Mouse (Mus musculus) cerebellum, postnatal 25 days (tissue): Measurements from ENCODE around the gene Taok3.
"Not testable (repeated sequence)": the region's sequence is repeated elsewhere in the genome, so short reads cannot be mapped to it uniquely, and the experiment has no call there.

Experiments
- DNase-seq, 2 experiments: peaks; one replicate each; pipeline ENCODE4 v3.0.0; 2021; ENCODE audit warnings: mixed read lengths in 2 of 2

Taok3 gene

DNA sequence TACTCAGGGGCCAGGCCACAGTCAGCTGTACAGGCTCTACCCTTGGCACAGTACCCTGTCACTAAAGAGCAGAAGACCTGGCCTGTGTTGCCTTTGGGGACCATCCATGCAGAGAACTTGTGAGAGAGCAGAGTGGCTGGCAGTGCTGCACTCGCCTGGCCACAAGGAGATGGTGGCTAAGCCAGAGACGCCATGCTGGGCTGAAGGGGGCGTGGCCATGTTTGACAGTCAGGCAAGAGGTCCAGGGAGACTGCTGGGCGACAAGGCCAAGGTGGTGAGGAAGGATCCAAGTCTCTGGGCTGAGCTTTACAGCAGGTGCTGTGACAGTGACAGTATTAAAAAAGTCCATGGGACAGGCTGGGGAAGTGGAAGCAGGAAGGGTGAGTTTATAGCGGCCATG lies 148.8 kb downstream of the Taok3 start:
- peak; percentile 51 to 71 for DNase-seq

DNA sequence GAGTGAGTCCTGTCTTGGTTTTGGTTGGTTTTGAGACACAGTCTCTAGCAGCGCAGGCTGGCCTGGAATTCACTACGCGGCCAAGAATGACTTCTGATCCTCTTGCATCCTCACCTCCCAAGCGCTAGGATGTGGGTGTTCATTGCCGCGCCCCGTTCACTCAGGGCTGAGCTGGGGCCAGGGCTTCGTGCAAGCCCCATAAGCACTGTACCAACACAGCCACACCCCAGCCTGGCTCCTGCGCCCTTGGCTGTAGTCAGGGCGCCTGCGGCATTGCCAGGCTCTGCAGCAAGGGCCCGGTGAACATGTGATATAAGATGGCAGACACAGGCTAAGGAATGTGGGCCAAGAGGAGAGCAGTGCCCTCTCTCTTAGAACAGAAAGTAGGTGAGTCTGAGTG lies 149.5 kb downstream of the Taok3 start:
- peak in 1 of 2 experiments; percentile 39 for DNase-seq

- peak; percentile 48 to 62 for DNase-seq
Measured at GRCm38 (mm10) chr5:117271945-117272344, 152.0 kb downstream of the Taok3 start.

DNA sequence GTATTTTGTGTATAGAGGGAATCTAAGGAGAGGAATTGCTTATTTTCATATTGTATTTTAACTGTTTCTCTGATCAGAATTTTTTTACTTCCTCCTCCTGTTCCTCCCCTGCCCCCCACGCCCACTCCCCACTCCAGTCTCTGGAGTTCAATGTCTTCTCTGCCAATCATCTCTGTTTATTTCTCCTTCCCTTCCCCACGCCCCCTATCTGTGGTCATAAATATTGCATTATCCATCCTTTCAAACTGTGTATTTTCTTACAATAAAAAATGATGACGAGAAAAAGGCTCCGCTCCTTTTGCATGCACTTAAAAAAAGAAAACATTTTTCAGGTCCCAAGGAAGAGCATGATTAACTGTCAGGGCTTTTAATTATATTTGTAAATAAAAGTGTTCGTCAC lies 154.9 kb downstream of the Taok3 start:
- no peak for DNase-seq

- DNase-seq = no peak
Measured at GRCm38 (mm10) chr5:117277784-117278183, 157.9 kb downstream of the Taok3 start.

- DNase-seq = no peak
Measured at GRCm38 (mm10) chr5:117278809-117279668, 159.1 kb downstream of the Taok3 start.

- DNase-seq = no peak
Measured at GRCm38 (mm10) chr5:117279669-117280050, 159.7 kb downstream of the Taok3 start.

DNA sequence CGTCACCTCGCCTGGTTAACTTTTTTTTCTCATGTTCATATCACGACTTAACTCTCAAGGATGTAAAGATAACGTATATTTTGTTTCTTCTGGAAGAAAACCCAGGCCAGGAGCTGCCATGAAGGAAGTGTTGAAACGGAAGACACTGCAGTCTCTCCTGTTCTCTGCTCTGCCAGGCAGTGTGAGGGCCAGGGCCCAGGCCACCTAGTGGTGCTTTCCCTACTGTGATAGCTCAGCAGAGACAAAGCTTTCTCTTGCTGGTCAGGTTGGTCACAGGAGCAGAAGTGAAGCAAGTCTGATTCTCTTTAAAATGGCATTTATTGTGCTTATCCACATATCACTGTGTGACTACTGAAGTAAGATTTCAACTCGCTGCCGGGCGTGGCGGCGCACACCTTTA lies 161.6 kb downstream of the Taok3 start:
- DNase-seq = no peak

- DNase-seq = no peak
Measured at GRCm38 (mm10) chr5:117282360-117282759, 162.4 kb downstream of the Taok3 start.

GRCm38 (mm10) chr5:117284029-117284428 lies 164.1 kb downstream of the Taok3 start:
- peak in 1 of 2 experiments; percentile 36 for DNase-seq

GRCm38 (mm10) chr5:117284682-117285081 lies 164.8 kb downstream of the Taok3 start:
- no peak for DNase-seq

DNA sequence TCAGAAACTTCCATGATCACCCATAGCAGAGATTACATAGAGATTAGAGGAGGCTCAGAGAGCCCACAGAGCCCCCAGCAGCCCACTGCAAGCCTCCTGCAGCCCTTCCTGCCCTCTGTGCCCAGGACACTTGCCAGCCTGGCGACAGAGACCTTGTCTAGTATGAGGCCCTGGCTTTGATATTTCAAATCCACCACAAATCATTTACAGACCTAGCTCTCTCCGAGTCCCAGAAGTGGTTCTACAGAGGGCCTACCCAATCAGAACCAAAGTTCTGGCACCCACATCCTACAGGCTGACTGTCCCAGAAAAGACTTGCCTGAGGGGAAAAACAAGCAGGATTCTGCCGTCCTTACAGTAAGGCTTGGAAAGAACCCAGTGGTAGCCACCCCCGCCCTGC lies 165.3 kb downstream of the Taok3 start:
- no peak for DNase-seq

GRCm38 (mm10) chr5:117286286-117286685 lies 166.4 kb downstream of the Taok3 start:
- no peak for DNase-seq

DNA sequence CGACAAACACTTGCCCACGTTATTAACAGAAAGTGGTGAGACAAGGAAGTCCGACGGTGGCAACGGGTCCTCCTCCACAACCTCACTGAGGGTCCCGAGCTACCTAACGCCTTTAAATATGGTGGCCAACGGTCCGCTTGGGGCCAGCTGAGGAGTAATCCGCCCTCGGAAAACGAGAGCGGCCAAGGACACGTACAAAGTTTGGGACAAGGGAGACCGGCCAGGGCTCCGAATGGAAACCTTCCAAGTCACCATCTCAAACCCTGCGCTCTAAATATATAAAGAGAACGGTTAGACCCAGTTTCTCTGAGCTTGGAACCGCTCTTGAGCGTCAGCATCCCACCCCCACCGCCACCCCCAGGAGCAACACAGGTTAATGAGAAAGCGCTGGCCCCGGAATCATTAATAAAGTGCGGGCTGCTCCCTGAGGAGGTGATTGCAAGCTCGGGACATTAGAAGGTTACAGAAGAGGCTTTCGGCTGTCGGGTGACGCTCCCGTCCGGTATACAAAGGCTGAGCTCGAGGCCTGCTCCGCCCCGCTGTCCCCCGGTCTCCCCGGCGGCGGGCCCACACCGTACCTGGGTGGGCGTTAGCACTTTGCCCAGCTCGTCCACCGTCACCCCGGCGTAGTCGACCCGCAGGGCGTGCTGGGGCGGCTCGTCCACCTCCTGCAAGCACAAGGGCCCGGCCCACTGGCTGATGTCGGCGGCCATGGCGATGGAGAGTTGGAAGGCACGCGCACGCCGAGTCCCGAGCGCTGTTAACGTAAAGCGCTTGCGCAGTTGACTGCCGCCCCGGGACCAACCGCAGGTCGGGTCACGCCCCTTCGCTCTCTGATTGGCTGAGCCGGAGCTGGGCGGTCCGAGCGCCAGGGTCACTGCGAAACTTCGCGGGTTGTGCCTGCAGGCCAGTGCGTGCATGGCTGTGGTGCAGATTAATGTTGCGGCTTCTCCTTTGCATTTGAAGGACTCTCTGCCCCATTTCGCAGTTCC lies 167.2 kb downstream of the Taok3 start, which contains the start of gene Pebp1:
TSS of gene Pebp1 (minus strand) at position 795 of the 992 bp plus-strand sequence.
- peak; percentile 95 to 98 for DNase-seq

- no peak for DNase-seq
Measured at GRCm38 (mm10) chr5:117289646-117290045, 169.7 kb downstream of the Taok3 start.

GRCm38 (mm10) chr5:117290081-117290480 lies 170.2 kb downstream of the Taok3 start:
- DNase-seq = no peak

DNA sequence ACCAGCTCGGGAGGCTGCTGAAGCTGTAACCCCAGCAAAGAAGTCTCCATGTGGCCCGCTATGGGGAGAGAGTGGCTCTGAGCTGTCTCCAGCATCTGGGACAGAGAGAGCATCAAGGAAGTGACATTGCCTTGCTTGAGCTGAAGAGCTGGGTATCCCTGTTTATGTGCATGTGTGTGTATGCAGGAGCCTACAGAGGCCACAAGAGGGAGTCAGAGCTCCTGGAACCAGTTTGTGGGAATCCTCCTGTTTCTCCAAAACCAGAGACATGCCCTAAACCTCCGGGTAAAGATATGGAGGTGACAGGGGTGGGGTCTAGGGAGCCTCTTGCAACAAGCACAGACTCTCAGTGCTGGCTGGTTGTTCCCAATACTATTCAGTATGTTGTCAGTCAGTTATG lies 171.4 kb downstream of the Taok3 start:
- DNase-seq = no peak

DNA sequence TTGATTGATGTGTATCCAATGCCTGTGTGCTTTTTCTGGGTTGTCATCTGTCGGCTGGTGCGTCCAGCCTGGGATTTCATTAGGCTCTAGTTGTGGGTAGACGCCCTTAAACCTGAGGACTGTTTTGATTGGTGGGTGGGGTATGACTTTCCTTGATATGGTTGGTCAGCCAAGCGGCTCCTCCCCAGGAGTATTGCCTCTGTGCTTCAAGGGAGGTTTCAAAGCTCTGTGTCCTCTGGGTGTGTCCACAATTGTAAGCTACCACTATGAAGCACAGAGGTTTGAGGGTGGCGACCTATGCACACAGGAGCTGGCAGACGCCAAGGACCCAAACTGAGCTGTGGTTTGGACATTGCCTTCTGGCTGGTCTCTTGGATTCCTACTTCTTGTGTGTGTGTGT lies 172.6 kb downstream of the Taok3 start:
- DNase-seq = no peak

DNA sequence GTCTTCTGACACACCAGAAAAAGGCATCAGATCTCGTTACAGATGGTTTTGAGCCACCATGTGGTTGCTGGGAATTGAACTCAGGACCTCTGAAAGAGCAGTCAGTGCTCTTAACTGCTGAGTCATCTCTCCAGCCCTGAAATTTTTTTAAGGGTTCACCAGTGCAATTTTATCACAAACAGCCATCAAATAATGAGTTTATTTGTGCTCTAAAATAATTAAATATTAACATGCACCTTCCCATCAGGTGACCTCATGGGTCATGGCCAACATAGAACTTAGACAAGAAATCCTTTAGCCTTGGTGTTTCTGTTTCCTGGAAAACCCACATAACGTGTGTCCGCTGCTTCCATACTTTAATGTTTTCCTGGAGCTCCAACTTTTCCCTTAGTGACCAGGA lies 173.8 kb downstream of the Taok3 start:
- not testable (repeated sequence) for DNase-seq

DNA sequence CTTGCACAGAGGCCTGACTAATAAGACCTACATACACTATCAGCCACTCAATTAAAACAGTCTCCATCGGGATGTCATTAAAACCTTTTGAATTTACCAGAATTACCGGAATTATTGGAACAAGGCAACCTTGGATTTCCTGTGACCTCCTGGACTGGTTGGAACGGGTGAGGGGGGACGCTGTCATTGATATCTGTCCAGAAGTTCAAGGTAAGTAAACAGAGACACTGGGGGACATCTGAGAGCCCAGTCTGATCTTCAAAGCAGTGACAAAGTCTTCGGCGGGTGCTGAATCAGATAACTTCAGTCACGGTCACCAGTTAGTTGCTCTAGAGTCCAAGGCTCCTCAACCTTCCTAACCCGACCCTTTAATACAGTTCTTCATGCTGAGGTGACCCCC lies 175.1 kb downstream of the Taok3 start:
- no peak for DNase-seq

DNA sequence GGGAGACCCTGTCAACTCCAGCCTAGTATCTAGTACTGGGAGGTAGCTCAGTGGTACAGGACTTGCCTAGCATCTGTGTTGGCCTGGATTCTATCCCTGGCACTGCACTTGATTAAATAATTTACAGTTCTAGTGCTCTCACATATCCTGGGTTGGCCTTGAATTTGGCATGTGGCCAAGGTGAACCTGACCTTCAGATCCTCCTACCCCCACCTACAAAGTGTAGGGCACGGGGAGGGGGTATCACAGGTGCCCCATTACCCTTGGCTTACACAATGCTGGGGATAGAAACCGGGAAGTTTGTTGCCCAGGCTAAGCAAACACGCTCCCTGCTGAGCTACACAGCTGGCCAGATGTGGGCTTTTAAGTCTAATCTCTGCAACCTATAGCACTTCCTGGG lies 183.0 kb downstream of the Taok3 start:
- DNase-seq = no peak

DNA sequence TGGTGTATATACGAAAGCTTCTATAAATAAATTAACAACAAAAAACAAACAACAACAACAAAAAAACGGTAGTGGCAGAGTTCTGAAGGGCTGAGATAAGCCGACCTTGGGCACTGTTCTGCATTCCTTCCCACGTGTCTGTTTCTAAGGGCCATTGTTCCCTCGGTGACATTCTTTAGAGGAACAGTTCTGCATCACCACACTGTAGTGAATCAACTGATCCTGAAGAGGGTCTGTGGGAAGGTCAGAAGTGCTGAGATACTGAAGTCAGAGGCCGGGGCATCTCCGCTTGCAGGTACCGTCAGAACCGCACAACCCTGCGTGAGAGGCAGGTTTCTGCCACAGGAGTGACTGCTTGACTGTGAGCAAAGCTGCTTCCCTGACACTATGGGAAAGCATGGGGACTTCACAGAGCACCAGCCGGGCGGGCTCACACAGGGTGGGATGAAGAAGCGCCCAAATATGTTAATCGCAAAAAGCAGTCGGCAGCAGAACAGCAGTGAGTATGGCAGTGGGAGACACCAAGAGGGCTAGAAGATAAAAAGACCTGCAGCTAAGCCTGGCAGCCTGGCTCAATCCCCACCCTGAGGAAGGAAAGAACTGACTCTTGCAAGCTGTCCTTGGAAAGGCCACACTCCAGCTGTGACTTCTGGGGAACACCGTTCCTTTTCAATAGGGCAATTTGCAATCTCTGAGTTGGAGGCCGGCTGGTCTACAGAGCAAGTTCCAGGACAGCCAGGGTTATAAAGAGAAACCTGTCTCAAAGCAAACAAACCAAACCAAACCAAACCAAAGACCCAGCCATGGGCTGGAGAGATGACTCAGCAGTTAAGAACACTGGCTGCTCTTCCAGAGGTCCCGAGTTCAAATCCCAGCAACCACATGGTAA lies 184.0 kb downstream of the Taok3 start:
- DNase-seq = no peak
